Mouse (Mus musculus) lung, postnatal 25 days (tissue): Measurements from ENCODE around the gene Hist1h2bg.
"Not testable (repeated sequence)": the region's sequence is repeated elsewhere in the genome, so short reads cannot be mapped to it uniquely, and the experiment has no call there.

ENCODE experiments used
- DNase-seq: peaks from one replicate; pipeline ENCODE4 v3.0.0; 2022; ENCODE audit warnings: low spot score

Hist1h2bg gene

DNA sequence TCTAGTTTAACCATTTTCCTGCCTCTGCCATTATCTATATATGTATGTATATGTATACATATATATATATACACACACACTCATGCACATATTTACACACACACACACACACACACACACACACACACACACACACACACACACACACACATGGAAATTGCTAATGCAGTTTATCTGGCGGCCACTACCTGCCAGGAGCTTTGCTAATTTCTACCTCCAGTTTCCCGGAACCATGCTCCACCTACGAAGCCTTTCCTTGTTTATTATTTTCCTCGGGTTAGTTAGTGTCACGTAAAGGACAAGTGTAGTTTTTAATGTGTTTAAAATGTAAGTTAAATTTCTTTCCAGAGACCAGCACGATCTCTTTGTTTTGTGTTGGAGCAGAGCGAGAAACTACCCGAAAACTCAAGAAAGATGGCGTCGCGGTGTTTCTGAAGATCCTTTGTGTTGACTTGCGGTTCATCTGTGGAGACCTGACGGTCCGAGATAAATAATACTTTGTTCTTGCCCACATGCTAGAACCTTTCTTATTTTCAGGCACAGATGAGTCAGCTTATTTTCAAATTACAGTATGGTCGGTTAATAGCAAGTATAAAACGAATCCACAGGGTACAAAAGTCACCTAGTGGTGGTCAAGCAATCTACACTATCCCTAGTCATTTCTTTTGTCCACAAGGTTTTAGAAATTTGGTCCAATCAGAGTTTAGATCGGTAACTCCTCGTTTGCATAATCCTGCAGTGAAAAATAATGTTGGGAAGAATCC is 8.3 kb upstream of the Hist1h2bg start:
- no peak for DNase-seq

DNA sequence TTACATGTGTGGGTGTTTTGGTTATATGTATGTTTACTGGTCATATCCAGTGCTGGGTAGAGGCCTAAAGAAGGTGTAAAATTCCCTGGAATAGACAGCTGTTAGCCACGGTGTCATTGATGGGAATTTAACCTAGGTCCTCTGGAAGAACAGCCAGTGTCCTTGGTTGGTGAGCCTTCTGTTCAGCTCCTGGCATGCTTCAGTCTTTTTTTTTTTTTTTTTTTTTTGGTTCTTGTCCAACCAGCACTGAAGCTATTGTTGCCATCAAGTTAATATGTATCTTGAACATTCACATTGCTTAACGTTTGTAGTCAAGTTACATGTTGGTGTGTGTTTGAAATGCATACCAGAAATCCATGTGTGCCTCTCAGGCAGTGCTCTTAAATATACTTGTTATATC is 6.7 kb upstream of the Hist1h2bg start:
- no peak for DNase-seq

DNA sequence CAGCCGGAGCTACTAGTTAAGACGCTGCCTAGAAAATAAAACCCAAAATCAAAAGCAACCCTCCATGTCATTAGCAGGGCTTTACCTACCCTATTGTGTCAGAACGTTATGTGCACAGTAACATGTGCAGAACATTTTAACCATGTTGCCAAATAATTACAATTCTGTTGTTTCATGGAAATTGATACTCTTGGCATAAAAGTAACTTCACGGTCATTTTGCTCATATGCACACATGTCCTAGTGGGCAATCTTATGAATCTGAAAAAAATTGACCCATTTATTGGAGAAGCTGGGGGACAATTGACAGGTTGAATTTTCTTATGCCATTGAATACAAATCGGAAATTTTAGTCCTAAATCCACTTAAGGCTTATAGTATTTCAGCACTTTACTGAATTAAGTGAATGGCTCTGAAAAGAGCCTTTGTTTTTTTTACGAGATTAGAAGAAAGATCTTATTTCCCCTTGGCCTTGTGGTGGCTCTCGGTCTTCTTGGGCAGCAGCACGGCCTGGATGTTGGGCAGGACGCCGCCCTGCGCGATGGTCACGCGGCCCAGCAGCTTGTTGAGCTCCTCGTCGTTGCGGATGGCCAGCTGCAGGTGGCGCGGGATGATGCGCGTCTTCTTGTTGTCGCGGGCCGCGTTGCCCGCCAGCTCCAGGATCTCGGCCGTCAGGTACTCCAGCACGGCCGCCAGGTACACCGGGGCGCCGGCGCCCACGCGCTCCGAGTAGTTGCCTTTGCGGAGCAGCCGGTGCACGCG is 755 bp upstream of the Hist1h2bg start:
- DNase-seq, result not testable (repeated sequence)

DNA sequence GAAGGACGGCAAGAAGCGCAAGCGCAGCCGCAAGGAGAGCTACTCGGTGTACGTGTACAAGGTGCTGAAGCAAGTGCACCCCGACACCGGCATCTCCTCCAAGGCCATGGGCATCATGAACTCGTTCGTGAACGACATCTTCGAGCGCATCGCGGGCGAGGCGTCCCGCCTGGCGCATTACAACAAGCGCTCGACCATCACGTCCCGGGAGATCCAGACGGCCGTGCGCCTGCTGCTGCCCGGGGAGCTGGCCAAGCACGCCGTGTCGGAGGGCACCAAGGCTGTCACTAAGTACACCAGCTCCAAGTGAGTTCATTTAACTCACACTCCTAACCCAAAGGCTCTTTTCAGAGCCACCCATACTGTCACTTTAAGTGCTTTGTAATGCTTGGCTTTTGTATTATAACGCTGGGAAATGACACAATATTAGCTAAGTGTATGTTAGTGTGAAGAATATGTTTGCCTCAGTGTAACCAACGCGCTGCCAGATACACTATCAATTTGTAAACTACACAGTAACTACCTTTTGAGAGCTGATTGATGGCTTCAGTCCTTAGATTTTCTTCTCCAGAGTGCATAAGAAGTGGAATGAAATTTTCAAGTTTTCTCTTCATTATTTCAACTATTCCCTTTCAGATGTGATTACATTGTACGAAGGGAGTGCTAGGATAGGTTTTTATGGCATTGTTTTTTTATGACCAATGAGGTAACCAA is 465 bp downstream of the Hist1h2bg start:
- DNase-seq, result not testable (repeated sequence)

DNA sequence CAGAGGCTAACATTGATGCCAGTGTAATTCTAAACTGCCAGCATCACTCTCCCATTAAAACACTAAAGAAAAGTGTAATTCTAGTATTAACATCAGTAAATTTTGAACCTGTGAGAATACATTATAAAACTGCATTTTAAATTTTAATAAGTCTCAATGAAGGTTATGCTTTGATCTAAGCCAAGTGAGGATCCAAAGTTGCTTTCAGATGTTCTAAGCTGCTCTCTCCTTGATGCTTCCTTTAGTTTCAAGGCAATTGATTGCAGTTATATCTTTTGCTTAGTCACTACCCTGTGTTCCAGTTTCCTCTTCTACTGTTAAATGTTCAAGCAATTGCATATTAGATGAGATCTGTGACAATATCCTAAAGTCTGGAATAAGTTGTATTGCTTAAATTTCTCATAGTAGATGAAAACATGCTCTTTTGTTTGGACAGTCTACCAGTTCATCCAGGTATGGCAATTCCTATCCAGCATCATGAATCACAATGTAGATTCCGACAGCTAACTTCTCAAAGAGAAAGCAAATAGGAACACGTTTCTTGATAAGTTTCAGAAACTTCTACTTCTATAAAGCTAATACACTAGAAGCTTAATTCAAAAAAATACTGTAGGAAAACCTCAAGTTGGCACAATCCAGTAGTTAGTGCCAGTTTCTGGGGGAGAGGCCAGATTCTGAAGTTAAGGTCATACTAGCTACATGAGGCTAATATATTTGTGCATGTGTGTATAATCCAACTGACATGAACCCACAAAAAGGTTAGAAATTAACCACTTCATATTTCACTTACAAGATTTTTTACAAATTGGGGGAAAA is 1.2 kb downstream of the Hist1h2bg start:
- no peak for DNase-seq

DNA sequence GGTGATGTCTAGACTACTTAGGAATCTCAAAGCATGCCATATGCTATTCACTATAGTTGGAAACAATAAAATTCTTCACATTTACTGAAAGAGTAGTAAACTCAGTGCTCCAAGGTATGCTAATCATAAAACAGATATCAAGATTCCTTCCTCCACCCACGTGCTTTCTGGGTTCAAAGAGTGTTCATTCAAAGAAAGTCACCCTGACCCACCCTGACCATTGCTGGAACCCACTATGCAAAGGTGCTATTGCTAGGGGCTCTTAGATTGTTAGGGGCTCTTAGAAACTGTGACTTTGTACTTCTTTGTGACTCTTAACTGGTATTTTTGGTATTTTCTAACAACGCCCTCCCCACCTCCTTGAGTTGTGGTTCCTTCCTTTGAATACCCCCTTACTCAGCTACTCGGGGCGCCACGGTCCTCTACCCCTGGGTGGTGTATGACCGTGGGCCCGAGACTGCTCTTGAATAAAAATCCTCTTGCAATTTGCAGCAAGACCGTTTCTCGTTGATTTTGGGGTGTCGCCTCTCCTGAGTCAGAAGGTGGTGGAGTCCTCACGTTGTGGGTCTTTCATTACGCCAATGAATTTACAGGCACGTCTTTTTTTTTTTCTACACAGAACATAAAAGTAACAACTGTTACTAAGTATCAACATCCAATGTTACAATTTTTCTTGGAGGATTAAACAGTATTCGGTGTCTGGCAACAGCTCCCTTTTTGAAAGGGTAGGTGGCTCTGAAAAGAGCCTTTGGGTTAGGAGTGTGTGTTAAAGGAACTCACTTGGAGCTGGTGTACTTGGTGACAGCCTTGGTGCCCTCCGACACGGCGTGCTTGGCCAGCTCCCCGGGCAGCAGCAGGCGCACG is 2.1 kb downstream of the Hist1h2bg start:
- DNase-seq, result not testable (repeated sequence)

DNA sequence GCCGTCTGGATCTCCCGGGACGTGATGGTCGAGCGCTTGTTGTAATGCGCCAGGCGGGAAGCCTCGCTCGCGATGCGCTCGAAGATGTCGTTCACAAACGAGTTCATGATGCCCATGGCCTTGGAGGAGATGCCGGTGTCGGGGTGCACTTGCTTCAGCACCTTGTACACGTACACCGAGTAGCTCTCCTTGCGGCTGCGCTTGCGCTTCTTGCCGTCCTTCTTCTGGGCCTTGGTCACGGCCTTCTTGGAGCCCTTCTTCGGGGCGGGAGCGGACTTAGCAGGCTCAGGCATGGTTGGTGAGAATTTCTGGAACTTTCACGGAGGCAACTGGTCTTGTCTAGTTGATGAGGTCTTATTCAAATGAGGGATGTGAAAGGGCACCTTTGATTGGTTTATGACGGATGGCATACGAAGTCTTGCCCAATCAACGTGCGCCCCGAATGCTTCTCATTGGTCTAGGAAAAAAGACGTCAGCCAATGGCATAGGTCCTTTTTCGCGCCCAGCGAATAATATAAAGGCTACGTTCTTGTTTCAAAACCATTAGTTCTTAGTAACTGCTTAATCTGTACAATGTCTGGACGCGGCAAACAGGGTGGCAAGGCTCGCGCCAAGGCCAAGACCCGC is 2.8 kb downstream of the Hist1h2bg start, which contains the start of the genes Hist1h2bf and Hist1h2ad:
Gene Hist1h2bf (minus strand): TSS at position 299 of the 627 bp plus-strand sequence.
Gene Hist1h2ad (plus strand): TSS at position 484 of the 627 bp plus-strand sequence.
- DNase-seq, result peak; percentile 96

DNA sequence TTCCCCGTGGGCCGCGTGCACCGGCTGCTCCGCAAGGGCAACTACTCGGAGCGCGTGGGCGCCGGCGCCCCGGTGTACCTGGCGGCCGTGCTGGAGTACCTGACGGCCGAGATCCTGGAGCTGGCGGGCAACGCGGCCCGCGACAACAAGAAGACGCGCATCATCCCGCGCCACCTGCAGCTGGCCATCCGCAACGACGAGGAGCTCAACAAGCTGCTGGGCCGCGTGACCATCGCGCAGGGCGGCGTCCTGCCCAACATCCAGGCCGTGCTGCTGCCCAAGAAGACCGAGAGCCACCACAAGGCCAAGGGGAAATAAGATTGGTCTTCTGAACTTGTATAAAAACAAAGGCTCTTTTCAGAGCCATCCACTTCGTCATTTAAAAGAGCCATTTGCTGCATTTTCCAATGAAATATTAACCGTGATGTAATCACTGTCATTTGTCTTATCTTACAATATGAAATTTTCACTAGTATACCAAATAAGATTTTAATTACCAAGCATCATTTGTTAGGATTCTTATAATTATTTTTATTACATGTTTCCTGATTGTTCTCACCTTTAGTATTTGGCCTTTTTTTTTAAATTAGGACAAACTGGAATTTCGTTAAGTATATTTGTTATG is 3.5 kb downstream of the Hist1h2bg start:
- DNase-seq, result not testable (repeated sequence)

DNA sequence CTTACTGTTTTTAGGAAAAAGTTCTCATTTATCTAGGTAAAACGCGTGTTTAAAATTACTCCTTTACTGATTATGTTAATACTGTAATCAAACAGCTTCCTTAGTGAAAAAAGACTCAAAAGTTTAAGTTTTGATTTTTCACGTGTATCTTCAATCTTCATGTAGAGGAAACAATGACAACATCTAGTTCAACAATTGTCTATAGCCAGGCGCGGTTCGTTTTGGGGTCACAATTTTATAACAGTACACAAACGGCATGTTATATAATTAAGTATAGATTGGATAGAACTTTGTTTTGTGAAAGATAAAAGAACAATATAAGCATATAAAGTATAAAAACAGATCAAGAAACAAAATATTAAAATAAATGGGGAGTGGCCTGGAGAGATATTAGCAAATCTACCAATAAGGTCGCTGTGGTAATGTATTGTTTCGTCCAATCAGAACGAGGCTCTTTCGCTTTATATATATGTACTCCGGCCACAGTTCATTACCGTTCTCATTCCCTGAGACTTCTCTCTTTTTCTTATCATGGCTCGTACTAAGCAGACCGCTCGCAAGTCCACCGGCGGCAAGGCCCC is 4.2 kb downstream of the Hist1h2bg start, which contains the start of gene Hist1h3d:
Gene Hist1h3d (plus strand): TSS at position 493 of the 581 bp plus-strand sequence.
- DNase-seq, result peak; percentile 78

DNA sequence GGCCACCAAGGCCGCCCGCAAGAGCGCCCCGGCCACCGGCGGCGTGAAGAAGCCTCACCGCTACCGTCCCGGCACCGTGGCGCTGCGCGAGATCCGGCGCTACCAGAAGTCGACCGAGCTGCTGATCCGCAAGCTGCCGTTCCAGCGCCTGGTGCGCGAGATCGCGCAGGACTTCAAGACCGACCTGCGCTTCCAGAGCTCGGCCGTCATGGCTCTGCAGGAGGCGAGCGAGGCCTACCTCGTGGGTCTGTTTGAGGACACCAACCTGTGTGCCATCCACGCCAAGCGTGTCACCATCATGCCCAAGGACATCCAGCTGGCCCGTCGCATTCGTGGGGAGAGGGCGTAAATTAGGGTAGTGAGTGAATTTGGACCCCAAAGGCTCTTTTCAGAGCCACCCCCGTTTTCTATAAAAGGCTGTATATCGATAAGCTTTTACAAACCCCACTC is 4.7 kb downstream of the Hist1h2bg start:
- not testable (repeated sequence) for DNase-seq

DNA sequence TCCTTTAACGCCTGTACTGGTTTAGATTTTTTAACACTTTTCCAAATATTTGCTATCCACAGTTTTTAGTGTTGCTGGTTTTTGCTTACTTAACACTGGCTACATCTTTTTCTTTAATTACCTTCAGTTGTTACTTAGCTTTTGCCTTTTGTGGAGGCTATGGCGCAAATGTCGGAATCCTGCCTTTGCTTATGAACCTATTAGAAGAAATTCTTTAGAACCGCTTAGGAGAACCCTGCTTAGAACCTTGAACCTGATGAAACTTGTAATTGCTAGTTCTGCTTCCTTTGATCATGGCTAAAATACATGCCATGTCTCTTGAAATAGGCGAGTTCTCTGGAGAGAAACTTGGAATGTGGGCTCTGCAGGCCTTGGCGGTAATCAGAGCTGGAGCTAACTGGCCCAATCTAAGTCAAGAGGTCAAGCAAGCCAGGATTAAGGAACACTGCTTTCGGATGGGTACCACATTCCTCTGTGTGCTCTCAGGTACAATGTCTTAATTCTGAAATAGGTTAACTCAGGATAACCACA is 5.2 kb downstream of the Hist1h2bg start:
- DNase-seq, result no peak

DNA sequence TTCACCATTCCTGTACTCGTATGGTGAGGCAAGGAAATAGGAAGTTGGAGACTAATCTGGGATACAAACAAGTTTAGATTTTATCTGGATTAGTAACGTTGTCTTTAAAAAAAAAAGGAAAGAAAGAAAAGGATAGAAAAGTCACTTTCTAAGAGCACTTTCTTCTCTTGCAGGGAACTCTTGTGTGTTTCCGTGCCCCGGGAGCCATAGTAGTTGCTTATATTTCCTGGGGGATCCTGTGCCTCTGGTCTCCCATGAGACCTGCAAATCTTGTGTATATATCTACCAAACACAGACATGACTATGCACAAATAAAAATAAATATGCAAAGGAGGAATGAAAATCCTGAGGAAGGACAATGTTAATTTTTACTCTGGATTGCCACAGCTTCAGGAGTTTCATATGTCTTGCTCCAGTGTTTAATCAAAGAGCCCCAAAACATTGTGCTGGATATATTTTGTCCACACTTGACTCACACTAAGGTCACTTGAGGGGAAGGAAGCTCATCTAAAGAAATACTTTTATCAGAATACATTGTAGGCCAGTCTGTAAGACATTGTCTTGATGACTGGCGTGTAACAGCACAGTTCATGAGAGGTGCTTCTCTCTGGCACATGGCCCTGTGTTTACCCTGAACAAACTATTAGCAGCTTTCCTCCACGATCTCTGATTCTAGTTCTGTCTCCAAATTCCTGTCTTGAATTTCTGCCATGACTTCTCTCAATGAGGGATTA is 5.9 kb downstream of the Hist1h2bg start:
- DNase-seq, result no peak

DNA sequence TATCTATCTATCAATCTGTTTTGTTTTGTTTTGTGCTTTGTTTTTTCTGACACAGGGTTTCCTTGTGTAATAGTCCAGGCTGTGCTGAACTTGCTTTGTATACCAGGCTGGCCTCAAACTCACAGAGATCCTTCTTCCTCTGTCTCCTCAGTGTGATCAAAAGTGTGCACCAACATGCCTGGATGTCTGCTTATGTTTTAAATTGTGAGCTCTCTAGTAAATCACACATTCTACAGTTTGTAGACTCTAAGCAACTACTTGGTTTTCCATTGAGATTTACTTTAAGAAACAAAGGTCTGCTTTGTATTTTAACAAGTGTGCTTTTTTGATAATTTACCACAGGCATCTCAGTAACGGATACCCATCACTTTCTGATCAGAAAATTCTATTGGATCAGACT is 6.6 kb downstream of the Hist1h2bg start:
- no peak for DNase-seq

DNA sequence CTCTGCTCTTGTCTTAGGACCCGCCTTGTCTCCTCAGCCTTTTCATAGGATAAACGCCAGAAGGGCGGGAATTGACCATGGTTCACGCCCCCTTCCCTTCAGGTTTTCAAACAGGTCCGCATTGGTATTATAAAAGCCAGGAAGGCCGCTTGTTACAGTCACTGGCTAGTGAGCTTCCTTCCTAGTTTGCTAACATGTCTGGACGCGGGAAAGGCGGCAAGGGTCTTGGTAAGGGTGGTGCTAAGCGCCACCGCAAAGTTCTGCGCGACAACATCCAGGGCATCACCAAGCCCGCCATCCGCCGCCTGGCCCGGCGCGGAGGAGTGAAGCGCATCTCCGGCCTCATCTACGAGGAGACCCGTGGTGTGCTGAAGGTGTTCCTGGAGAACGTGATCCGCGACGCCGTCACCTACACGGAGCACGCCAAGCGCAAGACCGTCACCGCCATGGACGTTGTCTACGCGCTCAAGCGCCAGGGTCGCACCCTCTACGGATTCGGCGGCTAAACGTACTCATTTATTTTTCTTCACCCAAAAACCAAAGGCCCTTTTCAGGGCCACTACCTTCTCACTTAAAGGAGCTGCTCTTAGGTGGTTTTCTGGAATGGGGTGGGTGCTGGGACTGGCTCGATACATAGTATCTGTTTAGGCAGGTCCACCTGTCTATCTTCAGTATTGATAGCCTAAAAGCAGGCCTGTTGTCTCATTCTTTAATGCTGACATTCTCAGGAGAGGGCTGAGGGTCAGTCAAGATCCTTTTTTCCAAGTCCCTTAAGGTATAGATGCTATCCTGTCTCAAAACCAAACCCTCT is 10.4 kb downstream of the Hist1h2bg start, which contains the start of gene Hist1h4d:
Gene Hist1h4d (plus strand): TSS at position 191 of the 811 bp plus-strand sequence.
- DNase-seq, result peak; percentile 99

DNA sequence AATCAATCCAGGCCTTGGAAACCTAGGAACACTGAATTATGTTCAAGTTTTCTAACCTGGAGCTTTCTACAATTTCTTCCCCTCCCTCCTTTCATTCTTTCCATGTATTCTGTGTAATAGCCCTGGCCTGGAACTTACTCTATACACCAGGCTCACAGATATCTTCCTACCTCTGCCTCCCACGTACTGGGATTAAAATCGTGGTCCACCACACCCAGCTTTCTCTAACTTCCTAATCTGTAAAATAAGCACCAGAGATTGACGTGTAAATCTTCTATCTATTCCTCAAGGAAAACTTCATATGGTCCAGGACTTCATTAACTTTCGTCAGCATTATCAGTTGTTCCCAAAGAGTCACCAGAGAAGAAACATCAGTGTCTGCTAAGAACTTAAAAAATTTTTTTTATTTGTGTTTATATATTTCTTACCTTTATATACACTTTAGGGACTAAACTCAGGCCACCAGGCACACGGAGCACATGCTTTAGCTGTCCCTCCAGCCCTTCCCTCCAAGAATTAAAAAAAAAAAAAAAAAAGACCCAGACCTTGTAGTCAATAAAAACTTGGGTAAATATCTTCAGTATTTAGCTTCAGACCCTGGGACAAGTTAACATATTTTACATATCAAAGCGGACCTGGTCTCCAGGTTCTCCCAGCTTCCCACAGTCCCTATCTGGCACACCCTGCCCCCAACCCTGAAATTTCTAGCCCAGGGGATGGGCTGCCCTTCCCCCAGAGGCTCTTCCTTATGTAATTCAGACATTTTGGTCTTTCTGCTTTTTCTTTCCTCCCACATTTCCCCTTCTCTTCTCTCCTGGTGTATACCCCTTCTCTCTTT is 11.2 kb downstream of the Hist1h2bg start:
- no peak for DNase-seq

DNA sequence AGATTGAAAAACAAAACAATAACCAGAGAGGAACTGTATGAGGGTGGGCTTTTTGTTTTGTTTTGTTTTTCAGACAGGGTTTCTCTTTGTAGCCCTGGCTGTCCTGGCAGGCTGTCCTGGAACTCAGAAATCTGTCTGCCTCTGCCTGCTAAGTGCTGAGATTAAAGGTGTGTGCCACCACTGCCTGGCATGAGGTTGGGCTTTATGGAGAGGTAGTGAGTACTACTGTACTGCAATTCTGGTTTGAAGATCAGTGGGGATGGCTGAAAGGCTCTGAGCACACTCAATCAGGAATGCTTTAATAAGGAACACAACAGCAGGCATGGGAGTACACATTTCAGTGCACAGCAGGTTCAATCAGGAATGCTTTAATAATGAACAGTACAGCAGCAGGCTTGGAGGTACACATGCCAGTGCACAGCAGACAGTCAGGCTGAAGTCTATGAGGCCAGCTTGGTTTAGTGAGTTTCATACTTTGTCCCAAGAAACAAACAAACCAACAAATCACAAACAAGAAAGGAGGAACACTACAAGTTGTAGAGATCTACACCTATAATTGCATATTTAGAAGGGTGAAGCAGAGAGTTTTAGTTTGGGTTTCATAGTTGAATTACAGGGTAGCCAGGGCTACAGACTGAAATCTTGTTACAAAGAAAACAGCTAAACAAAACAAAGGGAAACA is 12.3 kb downstream of the Hist1h2bg start:
- DNase-seq, result no peak
